Mouse (Mus musculus) embryonic facial prominence, embryonic 12.5 days (tissue): Measurements from ENCODE around the gene Hoxa7. TPM values are rescaled to one million over a fixed set of nuclear protein-coding genes. Genes with fewer than 3 reads are reported as not detected.
A peak's percentile ranks its signal among the peaks of the same experiment; 100 is the strongest.

Experiments used
- ATAC-seq: fragments of 200-750 bp; cut with Nextera tagmentation; 2 replicates; pipeline ENCODE4 v1.8.0; 2017; ENCODE audit not compliant: insufficient number of reproducible peaks, insufficient read depth, low FRiP score, low TSS enrichment
- H3K27ac ChIP-seq: fragments of 300-500 bp; sonication (generic); 2 replicates; pipeline ENCODE4 v1.5.1; 2016; ENCODE audit warnings: mild to moderate bottlenecking
- H3K27me3 ChIP-seq: fragments of 300-500 bp; sonication (generic); 2 replicates; pipeline ENCODE4 v1.6.1; 2016; ENCODE audit warnings: mild to moderate bottlenecking, moderate library complexity
- H3K36me3 ChIP-seq: fragments of 300-500 bp; sonication (generic); 2 replicates; pipeline ENCODE4 v1.6.1; 2016; ENCODE audit warnings: mild to moderate bottlenecking
- H3K4me1 ChIP-seq: fragments of 300-500 bp; sonication (generic); 2 replicates; pipeline ENCODE4 v1.6.1; 2016
- H3K4me2 ChIP-seq: fragments of 300-500 bp; sonication (generic); replicated peaks from 2 replicates; pipeline ENCODE4 v1.6.1; 2016; ENCODE audit warnings: mild to moderate bottlenecking, moderate library complexity
- H3K4me3 ChIP-seq: fragments of 300-500 bp; sonication (generic); 2 replicates; pipeline ENCODE4 v1.5.1; 2016; ENCODE audit warnings: mild to moderate bottlenecking
- H3K9ac ChIP-seq: fragments of 300-500 bp; sonication (generic); 2 replicates; pipeline ENCODE4 v1.6.1; 2016; ENCODE audit warnings: mild to moderate bottlenecking, moderate library complexity
- H3K9me3 ChIP-seq: fragments of 300-500 bp; sonication (generic); 2 replicates; pipeline ENCODE4 v1.6.1; 2016; ENCODE audit warnings: mild to moderate bottlenecking, moderate library complexity
- WGBS: fragments of 180-500 bp; shearing (Covaris S2); methylation state at CpG from one replicate; pipeline ENCODE4 v1.1.7; 2016; 5-methylcytosine and 5-hydroxymethylcytosine counted together
- polyA plus RNA-seq: library from polyadenylated mRNA; unstranded; fragments of >200 nt; fragmentation: Nextera tagmentation; extraction: Ambion mirVana; gene quantifications from 2 replicates; pipeline ENCODE4 v1.2.1, GENCODE M21; 2016

Hoxa7 gene
- polyA plus RNA-seq, 1 experiment from 2014 or later = 0.20 TPM

DNA sequence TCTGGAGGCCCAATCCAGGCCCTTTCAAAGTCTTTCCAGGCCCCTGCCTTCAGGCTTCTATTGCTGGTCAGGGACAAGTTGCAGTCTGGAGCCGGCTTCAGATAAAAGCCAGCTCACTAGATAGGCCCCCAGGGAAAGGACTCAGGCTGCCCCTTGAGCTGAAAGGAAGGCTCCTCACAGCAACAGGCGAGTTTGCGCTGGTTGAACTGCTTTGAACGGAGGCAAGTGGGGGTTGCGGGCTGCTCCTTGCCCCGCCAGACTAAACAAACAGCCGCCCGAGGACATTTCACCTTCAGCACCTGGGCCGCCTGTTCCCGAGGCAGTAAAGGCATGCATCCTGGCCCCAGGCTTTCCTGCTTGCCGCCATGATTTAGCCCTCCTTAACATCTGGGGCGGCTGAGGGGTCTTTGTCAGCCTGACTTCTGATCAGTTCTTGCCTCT lies 22.0 kb upstream of the Hoxa7 start:
- Histone ChIP-seq H3K4me1 (0 out of 2 replicates have a peak, but pooled peaks cover 3% of the 10 kb centered on the region), H3K36me3 (no peaks in the 10 kb centered on the region), H3K27ac (no peak overlapping the region), H3K27me3 (peaks cover 94% of the 10 kb centered on the region), H3K9me3 (no peaks in the 10 kb centered on the region), H3K9ac (no peak overlapping the region), H3K4me3 (no peak overlapping the region), H3K4me2 (no peak overlapping the region)
- WGBS = under 1% methylated on average over 12 of the region's 12 CpGs
- no peak for ATAC-seq

DNA sequence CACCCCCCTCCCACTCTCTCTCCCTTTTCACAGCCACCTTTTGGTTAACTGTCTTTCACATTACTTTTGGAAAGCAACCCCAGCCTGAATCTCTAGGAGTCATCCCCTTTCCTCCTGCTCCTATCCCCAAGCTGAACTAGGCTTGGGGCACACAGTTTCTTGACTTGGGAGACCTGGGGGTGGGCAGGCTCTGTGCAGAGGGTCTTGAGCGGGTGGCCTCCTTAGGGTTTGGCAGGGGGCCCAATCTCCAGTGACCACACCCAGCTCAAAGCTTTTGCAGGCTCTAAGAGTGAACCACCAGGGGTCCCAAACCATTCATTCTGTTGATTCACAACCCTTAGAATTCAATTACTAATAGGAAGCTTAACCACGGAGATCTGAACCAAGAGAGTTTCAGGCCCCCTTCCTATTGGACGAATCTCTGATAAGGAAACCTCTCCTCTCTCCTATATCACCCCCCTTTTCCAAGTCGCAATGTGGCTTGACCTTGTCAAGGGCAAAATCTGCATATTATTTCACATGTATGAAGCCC lies 21.2 kb upstream of the Hoxa7 start:
- no peak for ATAC-seq
- Histone ChIP-seq H3K27ac (no peak overlapping the region), H3K4me3 (no peak overlapping the region), H3K4me2 (no peak overlapping the region), H3K36me3 (no peaks in the 10 kb centered on the region), H3K9ac (no peak overlapping the region), H3K27me3 (peaks cover 92% of the 10 kb centered on the region), H3K9me3 (no peaks in the 10 kb centered on the region), H3K4me1 (0 out of 2 replicates have a peak, but pooled peaks cover 3% of the 10 kb centered on the region)
- 5% methylated on average over 4 of the region's 4 CpGs for WGBS

DNA sequence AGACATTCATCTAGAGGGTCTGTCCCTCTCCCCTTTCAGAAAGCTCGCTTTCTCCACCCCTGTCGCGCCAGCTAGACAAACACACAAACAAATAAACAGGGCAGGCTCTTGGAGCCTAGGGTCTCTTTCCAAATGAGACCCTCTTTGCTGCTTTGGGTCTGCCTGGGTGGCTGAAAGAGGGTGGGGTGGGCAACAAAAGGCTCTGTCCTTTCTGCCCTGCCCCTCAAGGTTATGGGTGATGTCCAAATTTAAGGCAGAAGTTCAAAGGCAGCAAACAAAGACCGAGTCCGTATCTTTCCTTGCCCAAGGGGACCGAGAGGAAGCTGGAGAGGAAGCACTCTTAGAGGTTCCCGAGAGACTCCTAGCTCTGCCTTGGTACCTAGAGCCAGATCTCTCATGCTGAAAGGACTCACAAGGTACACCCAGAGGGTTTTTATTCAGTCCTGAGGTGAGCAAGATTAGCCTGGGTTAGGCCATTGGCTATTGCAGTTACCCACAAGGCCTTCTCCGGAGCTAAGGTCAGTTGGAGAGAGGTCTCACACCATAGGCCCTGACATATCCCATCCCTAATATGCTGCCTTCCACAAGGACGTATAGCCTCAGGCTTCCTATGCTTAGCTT lies 19.5 kb upstream of the Hoxa7 start:
- H3K9ac ChIP-seq = no peak overlapping the region
- H3K36me3 ChIP-seq = no peaks in the 10 kb centered on the region
- no peak overlapping the region for H3K27ac ChIP-seq
- no peaks in the 10 kb centered on the region for H3K9me3 ChIP-seq
- H3K4me2 ChIP-seq = no peak overlapping the region
- 4% methylated on average over 9 of the region's 9 CpGs for WGBS
- ATAC-seq = no peak
- no peak overlapping the region for H3K4me3 ChIP-seq
- peaks cover 94% of the 10 kb centered on the region for H3K27me3 ChIP-seq
- H3K4me1 ChIP-seq = 0 out of 2 replicates have a peak, but pooled peaks cover 3% of the 10 kb centered on the region

DNA sequence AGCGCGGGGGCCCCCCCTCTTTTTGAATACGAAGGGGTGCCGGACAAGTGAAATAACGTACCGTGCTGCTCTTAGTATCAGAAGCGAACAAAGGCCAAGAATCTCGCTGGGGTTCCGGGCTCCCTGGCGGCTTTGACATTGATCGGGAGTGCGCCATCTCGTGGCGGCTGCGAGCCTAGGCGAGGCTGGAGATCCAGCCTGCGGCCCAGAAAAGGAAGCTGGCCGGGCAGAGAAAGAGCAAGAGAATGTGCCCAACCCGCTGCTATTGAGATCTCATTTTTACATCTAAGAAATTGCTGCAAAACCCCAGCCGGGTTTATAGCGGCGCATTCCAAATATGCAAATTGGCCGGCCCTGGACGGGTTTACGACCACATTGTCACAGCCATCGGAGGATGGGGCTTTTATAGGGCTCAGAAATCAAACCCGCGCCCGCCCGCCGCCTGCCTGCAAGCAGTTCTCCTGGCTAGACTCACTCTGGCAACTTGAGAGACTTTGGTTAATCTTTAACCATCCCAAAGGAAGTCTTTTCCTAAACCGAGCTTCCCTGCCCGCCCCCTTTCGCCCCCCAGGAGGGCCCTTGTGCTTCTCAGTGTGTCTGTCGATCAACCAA lies 18.8 kb upstream of the Hoxa7 start, which contains the start of gene Hoxa10:
Hoxa10 (minus strand) TSS at position 466 of the 612 bp plus-strand sequence.
- 2% methylated on average over 35 of the region's 35 CpGs for WGBS
- peaks cover 94% of the 10 kb centered on the region for H3K27me3 ChIP-seq
- H3K9ac ChIP-seq = no peak within 1 kb of the TSS
- H3K4me1 ChIP-seq = 0 out of 2 replicates have a peak, but pooled peaks cover 3% of the 10 kb centered on the region
- ATAC-seq = no peak
- H3K27ac ChIP-seq = no peak within 1 kb of the TSS
- no peaks in the 10 kb centered on the region for H3K9me3 ChIP-seq
- H3K4me3 ChIP-seq = no peak within 1 kb of the TSS
- H3K36me3 ChIP-seq = no peaks in the 10 kb centered on the region
- H3K4me2 ChIP-seq = 0 out of 2 replicates have a peak within 1 kb of the TSS, but pooled peaks have one; percentile 8

DNA sequence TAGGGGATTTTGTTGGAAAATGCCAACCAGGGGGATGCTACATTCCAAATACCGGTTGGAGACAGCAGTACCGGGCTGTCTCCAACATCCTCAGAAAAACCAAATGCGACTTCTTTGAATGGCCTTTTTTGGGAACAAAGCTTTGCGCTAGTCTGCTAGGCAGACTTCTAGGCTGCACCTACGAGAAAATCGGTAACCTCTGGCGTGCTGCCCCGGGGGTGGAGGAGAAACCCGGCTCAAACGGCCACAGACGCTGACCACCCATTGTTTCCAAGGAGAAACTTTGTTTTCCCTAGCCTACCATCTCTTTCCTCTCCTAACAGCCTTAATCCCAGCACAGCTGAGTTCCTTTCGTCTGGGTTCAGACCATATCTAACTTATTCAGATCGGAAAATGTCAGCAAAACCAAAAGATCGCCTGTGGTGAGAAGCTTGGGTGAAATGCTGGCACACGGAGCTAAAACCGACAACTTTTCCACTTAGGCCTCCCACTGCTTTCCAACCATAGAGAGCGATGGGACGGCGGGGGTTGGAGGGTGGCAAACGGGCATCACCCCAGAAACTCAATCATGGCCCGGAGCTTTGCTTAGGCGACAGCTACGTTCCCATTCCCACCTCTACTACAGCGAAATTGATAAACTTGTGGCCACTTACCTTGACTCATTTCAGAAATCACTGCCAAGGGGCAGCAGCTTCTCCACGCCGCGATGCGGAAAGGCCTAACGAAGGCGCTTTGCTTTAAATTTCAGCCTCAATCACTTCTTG lies 18.2 kb upstream of the Hoxa7 start:
- no peaks in the 10 kb centered on the region for H3K4me1 ChIP-seq
- no peak overlapping the region for H3K27ac ChIP-seq
- no peaks in the 10 kb centered on the region for H3K36me3 ChIP-seq
- no peak overlapping the region for H3K4me3 ChIP-seq
- H3K9me3 ChIP-seq = no peaks in the 10 kb centered on the region
- peaks cover 94% of the 10 kb centered on the region for H3K27me3 ChIP-seq
- 0 out of 2 replicates have a peak overlapping the region, but pooled peaks have one; percentile 8 for H3K4me2 ChIP-seq
- no peak for ATAC-seq
- H3K9ac ChIP-seq = no peak overlapping the region
- WGBS = 1% methylated on average over 30 of the region's 30 CpGs

DNA sequence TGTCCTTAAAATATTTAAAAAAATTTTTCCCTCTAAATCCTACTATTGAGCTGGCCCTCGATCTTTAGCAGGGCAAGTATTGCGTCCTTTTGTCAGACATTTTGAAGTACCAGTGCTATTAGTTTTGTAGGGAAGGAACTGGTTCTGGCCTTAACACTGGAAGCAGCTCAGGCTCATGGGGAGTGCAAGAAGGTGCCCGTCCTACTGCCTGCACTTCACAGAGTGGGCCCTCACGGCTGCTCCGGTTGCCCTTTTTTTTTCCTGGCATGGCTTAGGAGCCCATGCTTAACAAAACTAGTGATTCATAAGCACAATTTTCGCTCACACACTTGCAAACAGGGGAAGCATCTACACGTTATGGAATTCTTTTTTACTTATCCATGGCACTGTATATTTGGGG lies 17.3 kb upstream of the Hoxa7 start:
- H3K4me3 ChIP-seq = no peak overlapping the region
- no peaks in the 10 kb centered on the region for H3K4me1 ChIP-seq
- whole genome bisulfite sequencing = 2% methylated on average over 7 of the region's 7 CpGs
- peaks cover 95% of the 10 kb centered on the region for H3K27me3 ChIP-seq
- no peaks in the 10 kb centered on the region for H3K9me3 ChIP-seq
- H3K9ac ChIP-seq = no peak overlapping the region
- ATAC-seq = no peak
- no peak overlapping the region for H3K4me2 ChIP-seq
- no peak overlapping the region for H3K27ac ChIP-seq
- H3K36me3 ChIP-seq = no peaks in the 10 kb centered on the region

DNA sequence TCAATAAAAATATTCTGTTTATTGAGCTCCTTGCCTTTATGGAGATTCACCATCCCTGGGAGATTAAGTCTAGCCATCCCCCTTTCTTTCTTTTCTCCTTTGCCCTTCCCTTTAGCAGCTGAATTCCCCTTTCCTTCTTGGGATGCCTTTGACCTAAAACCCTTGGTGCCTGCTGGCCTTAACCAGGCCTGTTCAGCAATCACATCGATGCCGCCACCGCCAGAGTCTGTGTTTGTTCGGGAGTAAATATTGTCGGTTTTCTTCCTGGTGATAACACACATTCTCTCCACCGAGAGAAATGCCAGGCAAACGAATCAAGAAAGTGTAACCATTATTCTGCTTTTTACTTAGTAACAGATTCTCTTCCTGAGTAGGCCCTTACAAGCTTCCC lies 16.5 kb upstream of the Hoxa7 start:
- H3K27me3 ChIP-seq = peaks cover 95% of the 10 kb centered on the region
- H3K9me3 ChIP-seq = no peaks in the 10 kb centered on the region
- WGBS = 1% methylated on average over 7 of the region's 7 CpGs
- ATAC-seq = no peak
- no peak overlapping the region for H3K4me2 ChIP-seq
- H3K9ac ChIP-seq = no peak overlapping the region
- no peaks in the 10 kb centered on the region for H3K36me3 ChIP-seq
- no peak overlapping the region for H3K27ac ChIP-seq
- H3K4me3 ChIP-seq = no peak overlapping the region
- H3K4me1 ChIP-seq = no peaks in the 10 kb centered on the region

DNA sequence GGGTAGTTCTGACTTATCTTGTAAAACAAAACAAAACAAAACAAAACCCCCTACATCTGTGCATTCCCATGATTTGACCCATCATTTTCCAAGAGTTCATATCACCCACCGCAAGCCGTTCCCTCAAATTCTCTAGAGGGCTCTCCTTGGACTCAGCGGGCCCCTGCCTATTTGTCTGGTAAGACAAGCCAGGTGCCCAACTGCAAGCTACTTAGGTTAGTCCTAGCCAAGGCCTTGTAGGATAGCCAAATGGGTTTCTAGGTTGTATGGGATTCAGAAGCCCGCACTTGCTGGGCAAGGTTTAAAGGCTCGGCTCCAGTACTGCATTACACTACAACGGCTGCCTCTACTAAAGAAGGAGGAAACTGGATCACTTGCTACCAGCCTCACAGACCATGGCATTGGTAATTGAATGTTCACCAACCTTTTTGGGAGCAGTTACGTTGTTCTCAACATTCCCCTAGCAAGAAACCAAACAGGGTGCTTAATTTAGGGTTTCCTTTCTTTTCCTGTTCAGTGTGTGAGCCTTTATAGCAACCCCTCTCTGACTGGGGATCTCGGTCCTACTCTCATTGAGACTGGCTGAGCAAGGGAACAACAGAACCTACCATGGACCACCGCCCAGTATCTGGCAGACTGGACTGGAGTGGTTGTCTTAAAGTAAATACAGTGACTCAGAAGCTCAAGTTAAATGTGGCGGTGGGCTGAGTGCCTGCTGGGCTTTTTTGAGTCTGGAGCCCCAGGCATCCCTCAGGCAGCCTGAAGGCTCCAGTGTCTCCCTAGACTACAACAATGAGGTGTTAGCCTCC lies 15.9 kb upstream of the Hoxa7 start:
- Histone ChIP-seq H3K4me2 (no peak overlapping the region), H3K9me3 (no peaks in the 10 kb centered on the region), H3K36me3 (no peaks in the 10 kb centered on the region), H3K27me3 (peaks cover 95% of the 10 kb centered on the region), H3K27ac (no peak overlapping the region), H3K4me1 (no peaks in the 10 kb centered on the region), H3K9ac (no peak overlapping the region), H3K4me3 (no peak overlapping the region)
- ATAC-seq = no peak
- 8% methylated on average over 10 of the region's 10 CpGs for WGBS

DNA sequence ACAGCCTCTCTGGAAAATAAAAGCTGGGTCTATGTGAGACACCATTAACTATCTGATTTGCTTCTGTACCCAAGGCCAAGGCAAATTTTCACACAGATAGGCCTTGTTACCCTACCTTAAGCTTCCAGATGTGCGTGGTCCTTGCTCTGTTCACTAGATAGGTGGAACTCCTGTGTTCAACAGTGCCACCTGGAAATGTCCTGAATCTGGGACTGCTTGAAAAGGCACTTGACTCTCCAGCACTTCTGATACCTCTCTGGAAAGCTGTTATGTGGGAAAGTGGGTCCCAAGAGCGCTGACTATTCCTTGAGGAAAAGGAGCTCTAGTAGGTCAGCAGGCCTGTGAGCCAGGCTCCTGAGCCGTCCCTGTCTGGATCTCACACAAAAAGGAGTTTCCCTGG lies 15.2 kb upstream of the Hoxa7 start:
- WGBS = 7% methylated on average over 3 of the region's 3 CpGs
- H3K4me1 ChIP-seq = no peaks in the 10 kb centered on the region
- ATAC-seq = no peak
- H3K4me3 ChIP-seq = no peak overlapping the region
- H3K9me3 ChIP-seq = no peaks in the 10 kb centered on the region
- peaks cover 95% of the 10 kb centered on the region for H3K27me3 ChIP-seq
- H3K27ac ChIP-seq = no peak overlapping the region
- H3K36me3 ChIP-seq = no peaks in the 10 kb centered on the region
- H3K4me2 ChIP-seq = no peak overlapping the region
- no peak overlapping the region for H3K9ac ChIP-seq

DNA sequence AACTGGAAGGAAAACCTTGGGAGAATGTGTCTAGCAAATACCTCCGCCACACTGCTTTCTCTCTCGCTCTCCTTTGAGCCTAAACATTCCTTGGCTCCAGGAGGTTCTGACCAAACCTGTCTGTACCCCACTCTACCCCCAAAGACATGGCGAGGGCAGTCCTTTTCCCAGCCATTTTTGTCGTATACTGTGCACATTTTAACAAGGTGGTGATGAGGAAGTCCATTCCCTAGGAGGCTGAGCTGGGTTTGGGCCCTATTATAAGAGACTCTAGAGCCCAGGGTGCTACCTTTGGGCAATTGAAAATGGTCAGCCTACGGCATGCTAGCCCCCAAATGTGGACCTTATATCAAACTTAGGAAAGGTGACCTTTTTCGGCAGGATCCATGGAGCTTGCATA lies 14.2 kb upstream of the Hoxa7 start:
- no peaks in the 10 kb centered on the region for H3K36me3 ChIP-seq
- H3K4me3 ChIP-seq = no peak overlapping the region
- 11% methylated on average over 6 of the region's 6 CpGs for WGBS
- H3K9ac ChIP-seq = no peak overlapping the region
- H3K4me1 ChIP-seq = no peaks in the 10 kb centered on the region
- no peak for ATAC-seq
- H3K27ac ChIP-seq = no peak overlapping the region
- H3K27me3 ChIP-seq = peaks cover 91% of the 10 kb centered on the region
- no peaks in the 10 kb centered on the region for H3K9me3 ChIP-seq
- no peak overlapping the region for H3K4me2 ChIP-seq

DNA sequence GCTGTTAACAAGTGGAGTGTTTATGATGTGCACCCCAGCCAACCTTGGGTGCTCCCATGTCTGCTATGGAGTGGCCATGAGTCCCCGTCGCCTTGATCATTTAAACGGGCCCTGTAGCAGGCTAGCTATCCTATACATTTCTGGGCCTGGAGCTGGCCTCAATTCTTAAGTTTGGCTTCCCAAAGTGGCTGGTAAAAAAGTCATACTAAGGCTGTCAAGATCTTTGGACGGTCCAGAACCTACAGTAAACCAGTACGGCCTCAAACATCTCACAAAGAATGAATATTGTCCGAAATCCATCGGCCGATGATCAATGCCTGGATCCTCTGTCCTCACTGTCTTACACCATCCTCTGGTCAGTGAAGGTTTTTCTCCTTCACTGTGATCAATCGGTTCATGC lies 13.6 kb upstream of the Hoxa7 start:
- no peak overlapping the region for H3K9ac ChIP-seq
- no peak overlapping the region for H3K4me3 ChIP-seq
- H3K27ac ChIP-seq = no peak overlapping the region
- 27% methylated on average over 9 of the region's 9 CpGs for whole genome bisulfite sequencing
- no peaks in the 10 kb centered on the region for H3K4me1 ChIP-seq
- no peaks in the 10 kb centered on the region for H3K9me3 ChIP-seq
- no peak overlapping the region for H3K4me2 ChIP-seq
- no peak for ATAC-seq
- H3K27me3 ChIP-seq = peaks cover 91% of the 10 kb centered on the region
- no peaks in the 10 kb centered on the region for H3K36me3 ChIP-seq
